Mouse (Mus musculus) olfactory bulb, adult 2 months (tissue): ENCODE measurements around the gene Epha10. TPM values are rescaled to one million over a fixed set of nuclear protein-coding genes. Genes with fewer than 3 reads are reported as not detected.

Experiments used
- H3K27ac ChIP-seq: fragments of 200-500 bp; 2 replicates; pipeline ENCODE4 v1.5.1; 2012; ENCODE audit warnings: low read depth, low read length; ENCODE audit not compliant: insufficient read depth
- H3K4me1 ChIP-seq: fragments of 200-500 bp; 2 replicates; pipeline ENCODE4 v1.6.1; 2012; ENCODE audit warnings: low read length; ENCODE audit not compliant: control insufficient read depth, insufficient read depth
- H3K4me3 ChIP-seq: fragments of 200-500 bp; 2 replicates; pipeline ENCODE4 v1.5.1; 2012; ENCODE audit warnings: mild to moderate bottlenecking, low read depth, low read length, moderate library complexity; ENCODE audit not compliant: insufficient read depth
- CTCF ChIP-seq: fragments of 200-500 bp; IDR thresholded peaks from 2 replicates; pipeline ENCODE4 v1.5.1; 2012; ENCODE audit warnings: low read depth, mild to moderate bottlenecking, low read length, moderate library complexity; ENCODE audit not compliant: insufficient read depth
- POLR2A ChIP-seq: fragments of 200-500 bp; IDR thresholded peaks from 2 replicates; pipeline ENCODE4 v1.6.1; 2012; ENCODE audit warnings: mild to moderate bottlenecking, low read depth, low read length, moderate library complexity; ENCODE audit not compliant: insufficient read depth
- WGBS: fragments of 180-500 bp; shearing (Covaris S2); methylation state at CpG from one replicate; pipeline ENCODE4 v1.1.7; 2018; 5-methylcytosine and 5-hydroxymethylcytosine counted together
- polyA plus RNA-seq: library from polyadenylated mRNA; stranded (reverse); fragments of >200 nt; gene quantifications from 2 replicates; pipeline ENCODE4 v1.2.4, GENCODE M21; 2012; ENCODE audit warnings: low replicate concordance; ENCODE audit not compliant: missing spikeins, insufficient read depth, insufficient read length

The Epha10 gene
- not detected in 2 replicates for polyA plus RNA-seq

GRCm38 (mm10) chr4:124880599-124880998, at the start of gene Epha10:
Gene Epha10 (plus strand): TSS chr4:124880899.
- 6% methylated on average over 11 of the region's 11 CpGs for WGBS

GRCm38 (mm10) chr4:124832796-124833195, 47.9 kb upstream of the Epha10 start:
- 94% methylated on average over 10 of the region's 10 CpGs for WGBS
- Histone ChIP-seq H3K4me1 (peaks cover 4% of the 10 kb centered on the region), H3K27ac (no peak overlapping the region), H3K4me3 (no peak overlapping the region)
- TF ChIP-seq CTCF (no peak), POLR2A (no peak)

More at GRCm38 (mm10) chr4:124880599-124880998, at the start of gene Epha10:
- Histone ChIP-seq H3K4me3 (peak within 1 kb of the TSS; percentile 56), H3K4me1 (peaks cover 13% of the 10 kb centered on the region), H3K27ac (peak within 1 kb of the TSS; percentile 12)
- TF ChIP-seq CTCF (no peak), POLR2A (no peak)

DNA sequence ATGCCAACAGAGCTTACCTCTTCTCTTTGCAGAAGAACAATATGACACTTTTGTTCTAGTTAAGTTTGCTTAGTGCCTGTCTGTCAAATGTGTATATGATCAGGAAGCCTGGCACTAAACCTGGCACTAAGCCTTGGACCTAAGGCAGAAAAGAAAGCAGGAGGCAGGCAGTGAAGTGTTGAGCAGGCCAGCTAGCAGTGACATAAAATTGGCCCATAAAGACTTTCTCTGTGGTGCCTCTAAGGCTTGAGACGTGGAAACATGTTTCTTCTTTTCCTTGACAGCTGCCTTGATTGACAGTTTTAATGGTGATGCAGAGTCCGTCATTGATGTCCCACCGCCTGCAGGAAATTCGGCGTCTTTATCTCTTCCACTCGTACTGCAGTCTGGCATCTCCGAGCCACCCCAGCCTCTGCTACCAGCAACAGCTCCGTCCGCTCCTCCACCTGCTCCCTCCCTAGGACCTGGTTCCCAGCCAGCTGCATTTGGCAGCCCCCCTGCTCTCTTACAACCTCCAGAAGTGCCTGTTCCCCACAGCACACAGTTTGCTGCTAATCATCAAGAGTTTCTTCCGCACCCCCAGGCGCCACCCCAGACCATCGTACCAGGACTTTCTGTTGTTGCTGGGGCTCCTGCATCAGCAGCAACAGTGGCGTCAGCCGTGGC, 42.5 kb upstream of the Epha10 start:
- Histone ChIP-seq H3K4me3 (no peak overlapping the region), H3K4me1 (peaks cover 4% of the 10 kb centered on the region), H3K27ac (no peak overlapping the region)
- 58% methylated on average over 14 of the region's 14 CpGs for WGBS
- TF ChIP-seq POLR2A (no peak), CTCF (no peak)

- TF ChIP-seq POLR2A (no peak), CTCF (no peak)
- 0 out of 2 replicates have a peak, but pooled peaks cover 2% of the 10 kb centered on the region for H3K4me1 ChIP-seq
- no peak overlapping the region for H3K4me3 ChIP-seq
- H3K27ac ChIP-seq, result no peak overlapping the region
- 98% methylated on average over 1 of the region's 1 CpGs for WGBS
These were observed 39.7 kb upstream of the Epha10 start for GRCm38 (mm10) chr4:124840998-124841397.

GRCm38 (mm10) chr4:124843493-124843892, 37.2 kb upstream of the Epha10 start:
- 61% methylated on average over 11 of the region's 11 CpGs for WGBS
- Histone ChIP-seq H3K4me3 (no peak overlapping the region), H3K4me1 (0 out of 2 replicates have a peak, but pooled peaks cover 6% of the 10 kb centered on the region), H3K27ac (no peak overlapping the region)
- TF ChIP-seq CTCF, result peak; percentile 49; the same call in 1 of the 2 replicates
- no peak for TF ChIP-seq POLR2A

DNA sequence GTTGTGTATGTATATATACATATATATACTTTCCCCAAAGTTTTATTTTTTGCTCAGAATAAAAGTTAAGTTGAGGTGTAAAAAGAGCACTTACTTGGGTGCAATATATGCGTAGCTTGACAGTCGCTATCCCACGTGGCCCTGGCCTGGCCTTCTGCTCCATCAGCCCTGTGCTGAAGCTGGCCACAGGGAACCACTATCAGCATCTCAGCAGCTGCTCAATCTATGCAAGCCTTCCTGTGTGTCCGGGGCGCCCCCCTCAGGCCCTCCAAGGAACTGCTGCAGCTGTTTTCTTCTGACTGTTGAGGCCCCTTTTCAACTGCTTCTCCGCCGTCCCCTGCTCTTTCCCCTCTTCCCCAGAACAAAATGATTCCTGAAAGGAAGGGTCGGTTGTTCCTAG, 33.1 kb upstream of the Epha10 start:
- TF ChIP-seq CTCF (peak; percentile 89), POLR2A (no peak)
- 4% methylated on average over 8 of the region's 8 CpGs for WGBS
- Histone ChIP-seq H3K27ac (no peak overlapping the region), H3K4me3 (no peak overlapping the region), H3K4me1 (peaks cover 21% of the 10 kb centered on the region)

DNA sequence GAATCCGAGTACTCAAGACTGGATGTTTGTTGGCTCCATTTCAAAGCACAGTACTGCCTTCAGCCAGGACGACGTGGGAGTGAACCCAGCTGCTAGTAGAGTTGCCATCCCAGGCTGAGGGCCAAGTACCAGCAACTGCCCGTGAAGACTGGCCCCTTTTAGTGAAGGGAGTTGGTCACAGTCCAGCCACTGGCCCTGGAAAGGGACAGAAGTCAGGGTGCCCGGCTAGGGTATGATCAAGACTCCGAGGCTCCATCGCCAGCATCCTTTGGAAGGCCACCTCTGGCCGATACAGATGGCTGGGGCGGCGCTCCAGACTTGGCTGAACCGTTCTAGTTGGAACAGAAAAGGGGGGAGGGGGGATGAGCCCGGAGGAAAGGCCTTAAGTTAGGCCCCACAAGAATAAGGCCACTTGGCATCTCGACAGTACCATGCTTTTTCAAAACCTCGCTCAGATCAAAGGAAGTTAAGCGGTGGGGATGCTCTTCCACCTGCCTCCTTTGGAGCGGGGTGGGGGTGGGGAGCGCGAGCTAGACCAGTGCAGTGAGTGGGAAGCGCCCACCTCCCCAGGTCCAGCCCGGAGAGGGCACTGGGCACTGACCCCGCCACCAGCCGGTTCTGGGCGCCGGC, 31.0 kb upstream of the Epha10 start:
- Histone ChIP-seq H3K27ac (peak overlapping the region; percentile 76), H3K4me1 (peaks cover 19% of the 10 kb centered on the region), H3K4me3 (peak overlapping the region; percentile 66)
- no peak for TF ChIP-seq POLR2A
- TF ChIP-seq CTCF, result no peak
- under 1% methylated on average over 24 of the region's 24 CpGs for WGBS

DNA sequence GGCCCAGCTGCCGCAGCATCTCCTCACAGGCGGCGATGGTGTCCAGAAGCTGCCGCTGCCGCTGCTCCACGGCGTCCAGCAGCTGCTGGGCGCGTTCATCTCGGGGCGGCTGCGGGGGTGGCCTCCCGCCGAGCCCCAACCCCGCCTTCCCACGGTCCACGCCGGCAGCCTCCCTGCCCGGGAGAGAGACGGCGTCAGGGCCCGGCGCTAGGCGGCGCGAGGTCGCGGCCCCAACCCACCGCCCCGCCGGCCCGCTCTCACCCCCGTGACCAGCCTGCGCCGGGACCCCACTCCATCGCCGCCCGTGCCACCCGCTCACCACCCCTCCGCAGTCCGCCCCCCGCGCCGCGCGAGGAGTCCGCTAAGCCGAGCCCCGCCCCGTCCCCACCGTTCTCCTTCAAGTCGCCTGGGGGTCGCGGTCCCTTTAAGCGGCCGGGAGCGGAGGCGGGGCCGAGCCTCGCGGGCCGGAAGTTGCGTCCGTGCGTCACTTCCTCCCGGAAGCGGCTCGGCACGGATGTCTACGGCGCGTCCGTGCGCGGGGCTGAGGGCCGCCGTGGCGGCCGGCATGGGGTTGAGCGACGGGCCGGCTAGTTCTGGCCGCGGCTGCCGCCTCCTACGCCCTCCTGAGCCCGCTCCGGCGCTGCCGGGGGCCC, 30.3 kb upstream of the Epha10 start, which contains the start of gene Yrdc:
Yrdc (plus strand) TSS at position 419 of the 653 bp plus-strand sequence.
- under 1% methylated on average over 89 of the region's 90 CpGs for WGBS
- Histone ChIP-seq H3K4me3 (peak within 1 kb of the TSS; percentile 66), H3K27ac (peak within 1 kb of the TSS; percentile 76), H3K4me1 (peaks cover 19% of the 10 kb centered on the region)
- TF ChIP-seq CTCF (no peak), POLR2A (peak; percentile 68)
